Mouse (Mus musculus): Measurements from ENCODE around the gene Frem1. TPM values are rescaled to one million over a fixed set of nuclear protein-coding genes. Genes with fewer than 3 reads are reported as not detected.

The Frem1 gene
- total RNA-seq, 2 experiments from 2014 or later = 2.2 to 2.6 TPM

DNA sequence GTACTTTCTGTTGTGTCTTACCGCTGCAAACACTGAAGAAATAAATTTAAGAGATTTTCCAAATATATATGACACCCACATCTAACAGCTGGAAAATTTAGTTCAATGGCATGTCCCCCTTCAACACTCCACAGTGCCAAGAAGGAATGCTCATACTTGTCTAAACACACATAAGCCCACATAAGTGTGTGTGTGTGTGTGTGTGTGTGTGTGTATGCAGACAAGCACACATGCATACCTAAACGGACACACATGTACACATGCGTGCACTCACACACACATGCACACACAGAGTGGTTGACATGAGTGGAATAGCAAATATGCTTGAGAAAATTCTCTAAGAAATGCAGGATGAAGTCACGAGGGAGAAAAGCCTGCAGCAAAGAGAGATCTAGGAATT lies 179.6 kb downstream of the Frem1 start:
- H3K4me3 ChIP-seq = no peak overlapping the region
- no peak for DNase-seq (ENCODE audit: low spot score in 2 of 2)
- no peak for TF ChIP-seq CTCF (conservative IDR thresholded peaks at IDR 0.05)
- H3K27ac ChIP-seq = no peak overlapping the region

DNA sequence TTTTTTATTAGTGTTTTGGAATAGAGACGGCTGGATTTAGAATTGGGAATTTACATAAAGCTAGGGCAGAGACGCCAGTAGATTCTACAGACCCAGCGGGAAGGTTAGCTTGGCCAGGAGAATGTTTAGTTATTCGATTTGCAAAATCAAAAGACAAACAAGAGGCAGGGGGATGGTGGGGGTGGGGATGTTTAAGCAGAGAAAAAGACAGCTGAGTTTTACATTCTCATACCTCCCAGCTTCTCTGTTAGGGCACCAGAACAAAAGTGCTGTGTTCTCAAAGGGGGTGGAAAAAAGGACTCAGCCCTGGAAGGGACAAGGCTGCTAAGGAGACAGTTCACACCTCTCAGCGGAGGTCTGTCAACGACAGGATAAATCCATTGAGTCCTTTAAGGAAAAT lies 180.0 kb downstream of the Frem1 start:
- DNase-seq (ENCODE audit: low spot score in 2 of 2) = no peak
- Histone ChIP-seq H3K27ac (no peak overlapping the region), H3K4me3 (no peak overlapping the region)
- TF ChIP-seq CTCF (conservative IDR thresholded peaks at IDR 0.05) = no peak

DNA sequence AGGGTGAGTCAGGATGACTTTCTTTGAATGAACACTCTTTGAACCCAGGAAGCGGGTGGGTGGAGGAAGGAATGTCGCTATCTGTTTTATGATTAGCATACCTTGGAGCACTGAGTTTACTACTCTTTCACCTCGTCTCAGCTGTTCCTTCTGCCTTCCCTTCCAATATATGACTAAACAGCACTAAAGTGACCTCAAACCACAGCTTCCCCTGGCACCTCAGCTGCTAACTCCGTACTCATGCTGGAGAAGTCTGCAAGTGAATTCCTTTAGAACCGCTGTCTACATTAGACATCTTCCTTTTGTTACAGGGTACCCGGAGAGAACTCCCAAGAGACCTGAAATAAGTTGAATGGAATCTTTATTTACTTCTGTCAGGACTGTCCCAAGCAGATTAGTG lies 181.2 kb downstream of the Frem1 start:
- no peak for DNase-seq (ENCODE audit: low spot score in 2 of 2)
- no peak for TF ChIP-seq CTCF (conservative IDR thresholded peaks at IDR 0.05)
- no peak overlapping the region for H3K4me3 ChIP-seq
- no peak overlapping the region for H3K27ac ChIP-seq

DNA sequence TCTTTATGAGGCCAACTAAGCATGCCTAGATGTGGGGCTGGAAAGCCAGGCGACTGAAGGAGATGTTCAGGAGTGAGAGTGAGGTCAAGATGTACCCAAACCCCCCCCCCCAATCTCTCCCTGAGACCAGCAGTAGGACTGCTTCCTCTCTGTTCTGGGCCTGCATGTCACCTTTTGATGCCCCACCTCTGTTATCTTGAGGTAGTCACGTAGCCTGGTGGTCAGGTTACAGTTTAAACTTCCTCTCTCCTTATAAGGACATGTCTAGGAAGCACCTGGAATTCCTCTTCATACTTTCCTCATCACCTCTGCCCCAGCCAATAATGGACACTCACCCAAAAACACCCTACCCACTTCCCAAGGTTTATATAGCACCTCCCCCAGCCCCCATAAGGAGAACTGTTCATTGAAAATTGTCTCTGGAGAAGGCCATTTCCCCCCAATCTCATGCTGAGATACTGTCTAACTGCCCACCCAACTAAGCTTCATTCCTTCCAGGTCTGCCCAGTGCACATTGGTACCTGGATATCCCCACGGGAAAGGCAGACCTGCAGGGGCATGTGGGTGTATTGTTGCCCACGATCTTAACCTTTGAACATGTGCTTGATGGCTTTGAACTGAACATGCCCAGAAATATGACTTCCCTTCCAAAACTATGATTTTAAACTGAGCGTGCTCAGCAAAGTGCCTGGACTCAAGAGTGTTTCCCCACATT lies 184.3 kb downstream of the Frem1 start:
- H3K27ac ChIP-seq = no peak overlapping the region
- no peak for TF ChIP-seq CTCF (conservative IDR thresholded peaks at IDR 0.05)
- no peak overlapping the region for H3K4me3 ChIP-seq
- no peak for DNase-seq (ENCODE audit: low spot score in 2 of 2)

DNA sequence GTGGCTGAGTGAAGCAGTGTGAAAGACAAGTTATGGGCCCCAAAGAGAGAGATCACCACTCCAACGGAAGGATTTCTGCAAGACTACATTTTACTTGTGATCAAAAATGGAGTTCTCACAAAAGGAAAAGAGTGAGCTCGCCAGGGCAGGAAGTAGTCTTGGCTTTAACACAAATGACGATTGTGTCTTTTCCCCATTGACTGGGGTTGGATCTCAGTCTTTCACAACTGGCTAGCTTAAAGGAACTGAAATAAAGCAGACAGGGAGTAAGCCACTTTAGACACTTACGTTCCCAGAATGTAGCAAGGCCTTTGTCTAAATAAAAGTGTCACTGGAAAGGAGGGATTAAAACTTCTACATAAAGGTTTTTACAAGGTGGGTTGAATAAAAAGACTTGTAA lies 185.0 kb downstream of the Frem1 start:
- TF ChIP-seq CTCF (conservative IDR thresholded peaks at IDR 0.05) = no peak
- Histone ChIP-seq H3K27ac (no peak overlapping the region), H3K4me3 (no peak overlapping the region)
- no peak for DNase-seq (ENCODE audit: low spot score in 2 of 2)

DNA sequence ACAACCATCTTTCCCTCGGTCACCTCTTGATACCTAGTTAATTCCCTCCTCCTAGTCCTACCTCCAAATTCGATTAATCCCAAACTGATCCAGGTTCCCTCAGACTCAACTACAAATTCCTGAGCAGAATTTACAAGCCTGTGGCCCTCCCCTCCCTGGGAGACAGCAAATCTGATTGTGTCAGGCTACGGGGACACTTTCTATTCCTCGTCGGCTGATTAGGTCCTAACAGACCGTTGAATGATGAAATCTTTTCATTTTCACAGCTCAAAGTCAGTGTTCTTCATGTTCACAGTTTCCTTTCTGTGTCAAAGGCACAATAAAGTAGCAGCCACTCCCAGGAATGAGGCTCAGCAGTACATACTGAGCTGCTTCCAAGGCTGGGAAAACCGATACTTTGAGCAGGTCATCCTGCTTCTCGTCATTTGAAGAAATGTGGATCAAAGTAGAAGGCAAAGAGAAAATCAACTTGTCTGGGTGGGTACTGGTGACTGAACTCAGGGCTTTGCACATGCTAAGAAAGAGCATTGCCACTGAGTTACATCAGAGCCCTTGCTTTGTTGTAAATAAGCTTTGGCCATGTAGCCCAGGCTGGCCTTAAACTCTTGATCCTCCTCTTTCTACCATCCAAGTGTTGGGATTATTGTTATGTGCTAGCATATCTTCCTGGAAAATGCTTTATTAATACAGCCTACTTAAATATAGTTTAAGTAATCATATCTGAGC lies 187.0 kb downstream of the Frem1 start:
- DNase-seq (ENCODE audit: low spot score in 2 of 2) = no peak
- Histone ChIP-seq H3K27ac (no peak overlapping the region), H3K4me3 (no peak overlapping the region)
- TF ChIP-seq CTCF (conservative IDR thresholded peaks at IDR 0.05) = no peak

DNA sequence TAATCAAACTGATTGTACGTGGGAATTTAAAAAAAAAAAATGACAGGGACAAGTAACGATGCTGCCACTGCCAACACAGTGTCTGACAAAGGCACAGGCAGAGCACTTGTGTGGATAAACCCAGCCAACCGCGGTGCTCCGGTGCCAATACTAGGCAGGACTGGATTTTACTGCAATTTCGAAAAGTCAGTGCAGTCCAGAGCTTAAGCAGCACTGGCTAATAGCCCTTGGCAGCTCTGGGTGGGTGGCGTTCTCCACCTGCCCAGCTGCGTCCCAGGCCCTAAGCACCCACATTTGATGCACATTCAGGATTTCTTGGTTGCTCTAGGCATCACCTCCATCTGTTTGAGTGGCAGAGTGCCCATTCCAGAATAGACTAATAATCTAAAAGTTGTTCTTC lies 188.8 kb downstream of the Frem1 start:
- TF ChIP-seq CTCF (conservative IDR thresholded peaks at IDR 0.05) = no peak
- DNase-seq (ENCODE audit: low spot score in 2 of 2) = peak in 1 of 2 experiments; percentile 32
- Histone ChIP-seq H3K27ac (no peak overlapping the region), H3K4me3 (no peak overlapping the region)

DNA sequence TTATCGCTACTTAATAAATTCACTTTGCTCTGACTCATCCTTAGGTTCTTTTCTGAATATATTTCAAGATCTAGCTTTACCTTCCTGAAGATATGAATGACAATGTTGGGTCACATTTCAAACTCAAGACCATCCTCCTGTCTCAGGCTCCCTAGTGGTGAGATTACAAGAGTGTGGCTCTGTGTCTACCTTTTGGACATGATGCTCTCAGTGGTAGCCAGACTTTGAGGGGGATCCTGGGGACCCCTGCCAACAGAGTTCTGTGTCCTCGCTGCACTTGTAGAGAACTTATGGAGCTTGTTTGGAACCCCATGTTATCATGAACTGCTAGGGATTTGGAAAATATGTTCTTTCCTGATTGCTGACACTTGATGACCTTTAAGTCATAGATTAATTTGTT lies 190.7 kb downstream of the Frem1 start:
- no peak for DNase-seq (ENCODE audit: low spot score in 2 of 2)
- no peak overlapping the region for H3K27ac ChIP-seq
- no peak overlapping the region for H3K4me3 ChIP-seq
- TF ChIP-seq CTCF (conservative IDR thresholded peaks at IDR 0.05) = no peak

DNA sequence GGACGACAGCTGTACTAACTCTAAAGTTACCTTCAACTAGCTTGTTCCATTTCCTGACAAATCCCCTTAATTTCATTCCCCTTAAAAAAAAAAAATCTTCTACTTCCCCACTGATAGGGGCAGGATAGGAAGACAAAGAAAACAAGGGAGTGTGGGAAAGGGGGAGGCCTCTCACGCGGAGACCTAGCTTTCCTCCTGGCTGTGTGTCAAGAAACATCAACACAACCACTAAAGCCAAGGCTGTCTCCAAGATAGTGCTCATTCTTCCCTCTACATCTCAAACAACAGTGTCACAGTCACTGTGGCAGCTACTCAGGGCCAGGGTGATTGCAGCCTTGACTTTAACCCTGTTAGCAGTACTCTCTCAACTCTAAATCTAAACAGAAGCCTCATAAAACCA lies 191.6 kb downstream of the Frem1 start:
- Histone ChIP-seq H3K4me3 (no peak overlapping the region), H3K27ac (no peak overlapping the region)
- TF ChIP-seq CTCF (conservative IDR thresholded peaks at IDR 0.05) = no peak
- DNase-seq (ENCODE audit: low spot score in 2 of 2) = no peak

DNA sequence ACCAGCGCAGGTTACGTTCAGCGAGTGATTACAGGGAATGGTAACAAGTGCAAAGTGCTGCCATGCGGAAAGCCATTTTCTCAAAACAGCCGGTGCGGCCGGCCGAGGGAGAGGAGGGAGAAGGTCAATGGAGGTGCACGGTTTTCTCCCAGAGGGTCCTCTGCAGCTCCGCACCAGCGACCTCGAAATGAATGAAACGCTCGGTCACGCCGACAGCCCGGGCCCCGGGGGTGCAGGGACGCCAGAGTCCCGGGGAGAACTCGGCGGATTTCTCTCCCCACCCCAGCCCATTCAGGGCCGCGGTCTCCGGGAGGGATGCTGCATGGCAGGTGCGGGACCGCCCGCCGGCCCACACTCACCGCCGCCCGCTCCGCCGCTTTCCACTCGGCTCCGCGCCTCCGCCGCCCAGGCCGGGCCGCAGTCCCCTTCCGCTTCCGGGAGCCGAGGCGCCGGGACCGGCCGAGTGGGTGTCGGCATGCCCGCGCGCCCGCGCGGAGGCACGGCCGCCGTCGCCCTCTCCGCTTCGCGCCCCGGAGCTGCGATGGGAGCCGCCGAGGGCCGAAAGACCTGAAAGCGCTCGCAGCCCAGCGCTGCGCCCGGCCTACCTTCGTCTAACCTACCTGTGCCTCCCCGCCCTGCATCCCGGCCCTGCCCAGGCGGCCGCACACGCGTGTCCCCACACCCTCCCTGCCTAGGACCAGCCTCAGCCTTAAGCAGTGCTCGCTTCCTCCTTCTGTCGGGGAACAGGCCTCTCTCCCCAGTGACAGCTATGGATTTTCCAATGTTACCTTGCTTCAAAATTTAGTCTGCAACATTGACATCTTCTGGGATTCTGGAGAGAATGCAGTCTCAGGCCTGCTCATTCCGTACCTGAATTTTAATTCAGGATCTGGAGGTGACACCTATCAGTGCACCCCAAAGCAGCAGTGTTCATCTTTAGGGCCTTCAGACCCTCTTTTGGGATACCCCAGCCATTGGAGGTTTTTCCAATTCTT lies 192.7 kb downstream of the Frem1 start, which contains the start of gene Zdhhc21:
Gene Zdhhc21 (minus strand): TSS at position 828 of the 995 bp plus-strand sequence.
- Histone ChIP-seq H3K27ac (peak within 1 kb of the TSS; percentile 98), H3K4me3 (peak within 1 kb of the TSS; percentile 78)
- peak; percentile 63 to 78 for DNase-seq (ENCODE audit: low spot score in 2 of 2)
- no peak for TF ChIP-seq CTCF (conservative IDR thresholded peaks at IDR 0.05)

DNA sequence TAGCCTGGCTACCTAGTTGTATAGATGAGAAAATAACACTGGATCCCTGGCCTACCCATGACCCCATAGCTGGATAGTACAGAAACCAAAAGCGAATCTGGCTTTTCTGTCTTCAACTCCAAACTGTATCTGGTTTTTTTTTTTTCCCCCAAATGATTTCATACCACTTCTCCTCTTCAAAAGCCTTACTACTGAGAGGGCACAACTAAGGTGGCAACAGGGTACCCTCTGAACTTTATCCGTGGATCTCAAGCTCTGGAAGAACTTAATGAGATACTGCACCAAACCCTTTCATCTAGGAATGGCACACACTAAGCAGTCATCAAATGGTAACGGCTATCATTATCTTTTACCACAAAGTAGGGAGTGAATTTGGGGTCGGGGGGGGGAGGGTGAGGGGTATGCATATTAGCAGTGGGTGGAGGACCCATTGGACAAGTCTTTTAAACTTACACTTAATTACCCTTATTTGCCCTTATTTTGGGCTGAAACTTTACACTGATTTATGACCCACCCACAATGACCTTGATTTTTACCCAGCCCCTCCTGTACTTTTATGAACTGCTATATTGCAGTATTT lies 193.6 kb downstream of the Frem1 start:
- Histone ChIP-seq H3K27ac (peak overlapping the region; percentile 98), H3K4me3 (peak overlapping the region; percentile 78)
- no peak for DNase-seq (ENCODE audit: low spot score in 2 of 2)
- no peak for TF ChIP-seq CTCF (conservative IDR thresholded peaks at IDR 0.05)

DNA sequence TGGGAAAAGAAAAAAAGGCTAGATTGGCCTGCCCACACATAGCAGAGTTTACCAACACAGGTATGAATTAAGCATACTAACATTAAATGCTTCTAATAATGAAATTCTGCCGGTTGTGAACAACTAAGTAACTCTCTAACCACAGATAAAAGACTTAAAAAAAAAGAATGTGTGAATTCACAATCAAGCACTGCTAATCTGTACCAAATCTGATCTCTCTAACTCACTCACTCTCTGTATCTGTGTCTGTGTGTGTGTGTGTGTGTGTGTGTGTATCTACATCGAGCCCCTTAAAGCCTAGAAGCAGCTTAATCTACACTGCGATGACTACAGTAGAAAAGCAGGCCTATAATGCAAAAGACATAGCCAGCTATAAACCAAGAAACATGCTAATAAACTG lies 195.2 kb downstream of the Frem1 start:
- no peak for TF ChIP-seq CTCF (conservative IDR thresholded peaks at IDR 0.05)
- no peak for DNase-seq (ENCODE audit: low spot score in 2 of 2)
- no peak overlapping the region for H3K4me3 ChIP-seq
- no peak overlapping the region for H3K27ac ChIP-seq
